Mouse (Mus musculus): Measurements from ENCODE around the gene Fyb.

The Fyb gene

GRCm38 (mm10) chr15:6601330-6601729 lies 78.7 kb downstream of the Fyb start:
- DNase-seq = no peak

- no peak for DNase-seq
Observed at GRCm38 (mm10) chr15:6602003-6602402, 79.3 kb downstream of the Fyb start.

GRCm38 (mm10) chr15:6610703-6611102 lies 88.0 kb downstream of the Fyb start:
- DNase-seq = no peak

DNA sequence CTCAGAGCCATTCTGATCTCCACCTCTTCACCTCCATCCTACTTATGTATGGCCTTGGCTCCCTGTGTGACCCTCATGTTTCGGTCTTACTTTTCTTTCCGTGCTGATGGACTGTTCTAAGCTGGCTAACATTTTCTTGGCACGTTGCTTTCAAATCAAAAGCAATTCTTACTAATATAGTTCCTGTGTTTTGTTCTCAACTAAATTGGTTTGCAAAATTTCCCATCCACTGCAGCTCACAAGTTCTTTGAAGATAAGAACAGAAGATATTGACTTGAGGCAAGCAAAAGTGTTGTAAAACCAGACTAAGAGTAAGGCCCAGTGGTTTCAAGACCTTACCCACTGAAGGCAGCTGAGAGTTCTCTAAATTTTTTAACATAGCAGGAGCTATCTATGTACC lies 90.2 kb downstream of the Fyb start:
- no peak for DNase-seq

DNA sequence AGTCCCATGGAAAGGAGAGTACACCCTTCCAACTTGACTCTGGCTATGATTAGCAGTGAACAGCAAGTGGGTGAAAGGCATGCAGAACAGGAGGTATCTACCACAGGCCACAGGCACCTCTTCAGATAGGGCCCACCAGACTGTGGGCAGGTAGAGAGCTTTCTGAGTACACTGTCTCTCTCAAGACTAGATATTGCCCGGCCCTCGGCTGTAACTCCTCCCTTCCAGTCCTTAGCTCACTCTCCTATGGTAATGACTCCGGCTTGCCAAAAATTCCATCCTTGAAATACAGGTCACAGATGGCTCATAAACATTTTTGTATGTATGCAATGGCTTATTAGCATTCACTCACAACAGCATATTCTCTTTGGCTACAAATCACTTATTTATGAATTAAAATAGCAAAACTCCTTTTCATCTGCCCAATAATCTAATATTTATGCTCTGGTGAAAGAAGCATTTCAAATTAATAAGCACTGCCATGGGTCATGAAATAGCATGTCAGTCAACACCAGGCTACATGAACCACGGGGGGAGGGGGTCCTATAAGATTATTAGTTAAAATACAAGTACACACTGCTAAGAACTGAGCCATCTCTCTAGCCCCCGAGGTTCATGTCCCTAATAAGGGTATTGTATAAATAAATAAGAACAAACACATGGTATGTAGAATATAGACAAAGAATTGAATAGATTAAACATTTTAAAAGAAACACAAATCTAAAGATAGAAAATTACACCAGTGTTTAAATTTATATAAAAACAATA lies 93.9 kb downstream of the Fyb start:
- DNase-seq = no peak

- DNase-seq = no peak
Observed at GRCm38 (mm10) chr15:6619558-6620316, 97.1 kb downstream of the Fyb start.

GRCm38 (mm10) chr15:6622512-6622911 lies 99.9 kb downstream of the Fyb start:
- DNase-seq = peak; percentile 86

DNA sequence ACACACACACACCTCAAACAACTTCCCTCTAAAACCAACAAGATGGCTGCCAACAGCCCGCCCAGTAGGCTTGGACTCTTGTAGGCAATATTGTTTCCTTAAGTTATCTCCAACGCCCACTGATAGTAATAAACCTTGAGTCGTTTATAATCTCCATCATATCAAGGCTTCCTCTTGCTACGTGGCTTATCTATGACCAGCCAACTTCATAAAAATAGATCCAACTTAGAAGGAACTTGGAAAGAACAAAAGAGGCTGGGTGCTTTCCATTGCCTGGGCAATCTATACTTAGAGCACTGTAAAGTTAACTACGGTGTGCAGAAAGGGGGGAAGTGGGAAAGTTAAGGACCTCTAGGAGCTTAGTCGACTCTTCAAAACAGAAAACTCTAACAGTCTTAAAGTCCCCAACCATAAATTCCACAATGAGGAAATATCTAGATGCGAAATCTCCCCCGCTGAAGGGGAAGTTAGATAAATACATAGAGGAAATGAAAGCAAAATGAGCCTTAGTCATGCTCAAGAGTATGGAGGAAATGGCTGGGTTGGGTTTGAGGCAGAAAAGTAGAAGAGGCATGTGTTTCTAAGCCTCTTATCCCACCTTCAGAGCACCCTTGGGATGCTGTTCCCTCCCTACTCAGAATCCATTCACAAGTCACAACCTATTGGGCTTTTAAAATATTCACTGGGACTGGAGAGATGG lies 101.0 kb downstream of the Fyb start:
- DNase-seq = no peak

DNA sequence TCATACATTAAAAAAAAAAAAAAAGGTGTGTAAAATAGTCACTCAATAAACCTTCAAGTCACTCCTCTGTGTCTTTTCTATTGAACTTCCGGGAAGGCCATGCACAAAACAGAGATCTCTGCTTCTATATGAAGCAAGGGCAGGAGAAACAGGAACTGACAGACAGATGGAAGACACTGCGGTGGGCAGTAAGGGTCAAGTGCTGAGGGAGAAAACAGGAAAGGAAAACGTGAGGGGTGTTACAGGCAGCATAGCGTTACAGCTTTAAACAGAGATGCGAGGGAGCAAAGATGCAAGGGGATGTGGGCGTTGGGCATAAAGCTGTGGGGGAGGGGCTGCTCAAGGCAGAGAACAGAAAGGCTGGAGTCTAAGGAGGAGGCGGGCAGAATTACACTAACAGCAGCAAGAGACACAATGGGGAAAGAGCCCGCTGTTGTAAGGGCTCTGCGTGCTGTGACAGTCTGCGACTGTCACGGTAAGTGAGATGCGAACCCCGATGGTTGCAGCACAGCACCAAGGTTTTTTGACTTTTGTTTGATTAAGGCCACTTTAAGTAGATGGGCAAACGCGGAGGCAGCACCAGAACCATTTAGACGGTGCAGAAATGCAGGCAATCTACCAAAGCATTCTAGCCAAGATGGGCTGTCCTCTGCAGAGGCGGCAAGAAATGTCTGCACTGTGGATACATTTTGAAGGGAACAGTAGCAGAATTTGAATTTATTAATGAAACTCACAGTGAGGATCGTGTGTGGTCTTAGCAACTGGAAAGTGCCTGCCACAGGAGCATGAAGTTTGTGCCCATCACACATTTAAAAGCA lies 101.9 kb downstream of the Fyb start:
- peak; percentile 42 for DNase-seq

GRCm38 (mm10) chr15:6625607-6626033 lies 103.0 kb downstream of the Fyb start:
- peak; percentile 59 for DNase-seq

GRCm38 (mm10) chr15:6626123-6626522 lies 103.5 kb downstream of the Fyb start:
- DNase-seq = no peak

- DNase-seq = no peak
Observed at GRCm38 (mm10) chr15:6628431-6629077, 105.9 kb downstream of the Fyb start.

- DNase-seq = no peak
Observed at GRCm38 (mm10) chr15:6629174-6629573, 106.5 kb downstream of the Fyb start.

DNA sequence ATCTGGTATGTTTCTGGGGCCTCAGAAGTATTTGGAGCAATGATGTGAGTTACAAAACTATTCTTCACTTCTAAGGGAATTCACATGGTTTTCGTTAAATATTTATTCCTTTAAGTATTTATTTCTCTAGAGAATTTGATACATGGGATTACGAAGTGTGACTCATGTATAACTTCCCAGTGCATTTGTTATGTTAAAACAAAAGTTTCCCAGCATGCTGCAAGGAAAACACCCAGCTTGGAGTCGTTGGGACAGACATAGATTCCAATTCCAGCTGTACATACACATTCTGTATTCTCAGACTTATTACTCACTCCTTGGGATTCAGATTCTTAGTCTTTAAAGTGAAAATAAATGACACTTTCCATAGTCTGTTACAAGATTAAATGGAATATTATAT lies 112.8 kb downstream of the Fyb start:
- no peak for DNase-seq

- no peak for DNase-seq
Observed at GRCm38 (mm10) chr15:6642223-6642622, 119.6 kb downstream of the Fyb start.

GRCm38 (mm10) chr15:6645498-6645897 lies 122.8 kb downstream of the Fyb start:
- no peak for DNase-seq

- DNase-seq = peak; percentile 46
Observed at GRCm38 (mm10) chr15:6647066-6647465, 124.4 kb downstream of the Fyb start.

DNA sequence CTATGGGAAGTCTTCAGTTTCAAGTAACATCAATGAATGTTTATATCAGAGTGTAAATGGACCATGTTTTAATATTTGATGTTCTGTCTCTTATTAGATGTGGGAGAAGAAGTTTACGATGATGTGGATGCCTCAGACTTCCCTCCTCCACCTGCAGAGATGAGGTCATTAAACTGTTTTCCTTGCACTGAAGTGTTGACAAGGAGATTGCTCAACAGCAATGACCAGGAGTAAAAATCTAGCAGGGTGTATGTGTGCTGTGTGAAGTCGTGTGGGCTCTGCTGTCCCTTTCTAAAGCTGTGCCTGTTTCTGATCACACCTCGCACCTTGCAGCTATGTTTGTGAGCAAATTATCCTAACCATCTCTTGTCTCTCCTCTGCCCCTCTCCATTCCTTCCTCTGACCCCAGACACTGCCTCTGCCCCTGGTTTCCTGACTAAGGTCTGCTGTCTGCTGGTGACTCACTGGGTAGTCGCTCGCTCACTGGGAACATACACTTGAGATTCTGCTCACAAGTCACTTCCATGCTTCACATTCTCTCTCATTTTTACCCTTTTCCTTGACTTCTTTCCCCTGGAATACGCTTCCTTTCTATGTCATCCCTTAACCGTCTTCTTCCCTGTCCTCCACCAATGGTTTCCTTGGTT lies 126.2 kb downstream of the Fyb start:
- no peak for DNase-seq

GRCm38 (mm10) chr15:6653046-6653445 lies 130.4 kb downstream of the Fyb start:
- no peak for DNase-seq

- peak; percentile 59 for DNase-seq
Observed at GRCm38 (mm10) chr15:6658081-6658480, 135.4 kb downstream of the Fyb start.

- DNase-seq = no peak
Observed at GRCm38 (mm10) chr15:6661951-6662350, 139.3 kb downstream of the Fyb start.

DNA sequence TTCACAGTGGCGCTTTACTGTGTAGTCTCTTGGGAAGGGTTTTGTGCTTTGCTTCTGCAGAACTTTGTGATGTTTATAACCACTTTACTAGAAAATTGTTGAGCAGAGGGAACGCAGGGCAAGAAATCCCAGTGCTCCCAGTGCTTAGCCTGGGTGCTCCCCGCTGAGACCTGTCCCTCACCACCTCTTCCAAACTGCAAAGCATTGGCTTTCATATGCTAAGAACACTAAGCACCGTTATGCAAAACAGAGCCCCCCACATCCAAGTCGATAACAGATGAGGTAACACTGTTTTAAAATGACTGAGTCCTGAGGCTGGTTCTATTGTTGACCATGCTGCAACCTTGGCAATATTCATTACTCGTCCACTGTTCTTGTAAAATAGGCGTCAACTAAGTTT lies 141.3 kb downstream of the Fyb start:
- no peak for DNase-seq
